Mouse (Mus musculus) liver, embryonic 13.5 days (tissue): ENCODE data around the gene Ogfod2. TPM values are rescaled to one million over a fixed set of nuclear protein-coding genes. Genes with fewer than 3 reads are reported as not detected.

Experiments used
- ATAC-seq: fragments of 200-750 bp; cut with Nextera tagmentation; 2 replicates; pipeline ENCODE4 v1.8.0; 2017; ENCODE audit warnings: low read depth, mild to moderate bottlenecking, moderate number of reproducible peaks, moderate library complexity
- DNase-seq: peaks from one replicate; pipeline ENCODE4 v3.0.0; 2022
- H3K27ac ChIP-seq: fragments of 300-500 bp; sonication (generic); 2 replicates; pipeline ENCODE4 v1.5.1; 2015; ENCODE audit warnings: moderate library complexity, mild to moderate bottlenecking, inconsistent platforms
- H3K27me3 ChIP-seq: fragments of 300-500 bp; sonication (generic); 2 replicates; pipeline ENCODE4 v1.6.1; 2015; ENCODE audit warnings: mild to moderate bottlenecking, inconsistent platforms
- H3K36me3 ChIP-seq: fragments of 300-500 bp; sonication (generic); 2 replicates; pipeline ENCODE4 v1.6.1; 2015; ENCODE audit warnings: mild to moderate bottlenecking, inconsistent platforms
- H3K4me1 ChIP-seq: fragments of 300-500 bp; sonication (generic); replicated peaks from 2 replicates; pipeline ENCODE4 v1.6.1; 2015; ENCODE audit warnings: inconsistent platforms
- H3K4me2 ChIP-seq: fragments of 300-500 bp; sonication (generic); 2 replicates; pipeline ENCODE4 v1.6.1; 2015; ENCODE audit warnings: inconsistent platforms, mild to moderate bottlenecking, moderate library complexity
- H3K4me3 ChIP-seq: fragments of 300-500 bp; sonication (generic); replicated peaks from 2 replicates; pipeline ENCODE4 v1.5.1; 2015; ENCODE audit warnings: mild to moderate bottlenecking, inconsistent platforms
- H3K9ac ChIP-seq: fragments of 300-500 bp; sonication (generic); 2 replicates; pipeline ENCODE4 v1.6.1; 2015; ENCODE audit warnings: mild to moderate bottlenecking, inconsistent platforms
- H3K9me3 ChIP-seq: fragments of 300-500 bp; sonication (generic); replicated peaks from 2 replicates; pipeline ENCODE4 v1.6.1; 2016; ENCODE audit warnings: inconsistent platforms
- WGBS: fragments of 180-500 bp; shearing (Covaris S2); methylation state at CpG from one replicate; pipeline ENCODE4 v1.1.7; 2015; ENCODE audit not compliant: insufficient replicate concordance; 5-methylcytosine and 5-hydroxymethylcytosine counted together
- polyA plus RNA-seq: library from polyadenylated mRNA; unstranded; fragments of >200 nt; fragmentation: Nextera tagmentation; extraction: Ambion mirVana; gene quantifications from 2 replicates; pipeline ENCODE4 v1.2.1, GENCODE M21; 2015

Gene Ogfod2
- polyA plus RNA-seq, 1 experiment from 2014 or later: 18.5 TPM

GRCm38 (mm10) chr5:124115990-124116845 is 4.1 kb downstream of the Ogfod2 start, which contains the start of gene Arl6ip4:
Gene Arl6ip4, plus strand, starts transcription at chr5:124116089.
- under 1% methylated on average over 64 of the region's 64 CpGs for WGBS
- ATAC-seq (no peak), DNase-seq (peak; percentile 67)
- H3K36me3 ChIP-seq: peaks cover 54% of the 10 kb centered on the region
- H3K9ac ChIP-seq: peak within 1 kb of the TSS; percentile 93
- no peaks in the 10 kb centered on the region for H3K9me3 ChIP-seq
- peak within 1 kb of the TSS; percentile 93 for H3K4me2 ChIP-seq
- H3K27ac ChIP-seq: peak within 1 kb of the TSS; percentile 84
- H3K4me1 ChIP-seq: peaks cover 67% of the 10 kb centered on the region
- H3K27me3 ChIP-seq: no peaks in the 10 kb centered on the region
- peak within 1 kb of the TSS; percentile 93 for H3K4me3 ChIP-seq

- no peak for DNase-seq
- no peak overlapping the region for H3K4me2 ChIP-seq
- peaks cover 73% of the 10 kb centered on the region for H3K36me3 ChIP-seq
- H3K9ac ChIP-seq: no peak overlapping the region
- peaks cover 48% of the 10 kb centered on the region for H3K4me1 ChIP-seq
- no peaks in the 10 kb centered on the region for H3K27me3 ChIP-seq
- WGBS: 38% methylated on average over 5 of the region's 5 CpGs
- H3K9me3 ChIP-seq: no peaks in the 10 kb centered on the region
- ATAC-seq: no peak
- no peak overlapping the region for H3K4me3 ChIP-seq
- H3K27ac ChIP-seq: no peak overlapping the region
These were observed 7.1 kb downstream of the Ogfod2 start for GRCm38 (mm10) chr5:124119204-124119603.

- Histone ChIP-seq H3K4me3 (no peak overlapping the region), H3K4me1 (peaks cover 24% of the 10 kb centered on the region), H3K27ac (no peak overlapping the region), H3K27me3 (no peaks in the 10 kb centered on the region), H3K9ac (no peak overlapping the region), H3K9me3 (no peaks in the 10 kb centered on the region), H3K36me3 (peaks cover 71% of the 10 kb centered on the region), H3K4me2 (no peak overlapping the region)
- 84% methylated on average over 18 of the region's 18 CpGs for WGBS
- ATAC-seq: no peak
- no peak for DNase-seq
These were observed 10.3 kb downstream of the Ogfod2 start for GRCm38 (mm10) chr5:124122357-124122756.

- DNase-seq (no peak), ATAC-seq (no peak)
- Histone ChIP-seq H3K27me3 (no peaks in the 10 kb centered on the region), H3K4me1 (no peaks in the 10 kb centered on the region), H3K9me3 (no peaks in the 10 kb centered on the region), H3K4me2 (no peak overlapping the region), H3K27ac (no peak overlapping the region), H3K9ac (no peak overlapping the region), H3K4me3 (no peak overlapping the region), H3K36me3 (peaks cover 65% of the 10 kb centered on the region)
- 76% methylated on average over 11 of the region's 11 CpGs for WGBS
These were observed 13.0 kb downstream of the Ogfod2 start for GRCm38 (mm10) chr5:124125093-124125492.

GRCm38 (mm10) chr5:124134261-124134660 is 22.2 kb downstream of the Ogfod2 start:
- ATAC-seq: no peak
- peaks cover 10% of the 10 kb centered on the region; the same call in 1 of the 2 replicates for H3K4me1 ChIP-seq
- no peak overlapping the region for H3K27ac ChIP-seq
- no peaks in the 10 kb centered on the region for H3K9me3 ChIP-seq
- no peak overlapping the region for H3K4me2 ChIP-seq
- no peak for DNase-seq
- H3K36me3 ChIP-seq: peaks cover 53% of the 10 kb centered on the region
- 71% methylated on average over 5 of the region's 5 CpGs for WGBS
- H3K27me3 ChIP-seq: no peaks in the 10 kb centered on the region
- H3K9ac ChIP-seq: no peak overlapping the region
- H3K4me3 ChIP-seq: no peak overlapping the region

GRCm38 (mm10) chr5:124138066-124138465 is 26.0 kb downstream of the Ogfod2 start:
- Histone ChIP-seq H3K9me3 (no peaks in the 10 kb centered on the region), H3K4me2 (no peak overlapping the region), H3K27me3 (no peaks in the 10 kb centered on the region), H3K9ac (no peak overlapping the region), H3K27ac (no peak overlapping the region), H3K4me3 (no peak overlapping the region), H3K4me1 (peaks cover 10% of the 10 kb centered on the region; the same call in 1 of the 2 replicates), H3K36me3 (peaks cover 41% of the 10 kb centered on the region)
- no peak for DNase-seq
- no peak for ATAC-seq
- 63% methylated on average over 7 of the region's 7 CpGs for WGBS

GRCm38 (mm10) chr5:124149028-124149427 is 36.9 kb downstream of the Ogfod2 start:
- Histone ChIP-seq H3K27ac (no peak overlapping the region), H3K9me3 (no peaks in the 10 kb centered on the region), H3K4me2 (no peak overlapping the region), H3K27me3 (no peaks in the 10 kb centered on the region), H3K4me1 (no peaks in the 10 kb centered on the region), H3K36me3 (peaks cover 8% of the 10 kb centered on the region; the same call in 1 of the 2 replicates), H3K9ac (no peak overlapping the region), H3K4me3 (no peak overlapping the region)
- 48% methylated on average over 5 of the region's 5 CpGs for whole genome bisulfite sequencing
- no peak; the same call in 1 of the 2 replicates for ATAC-seq
- no peak for DNase-seq

GRCm38 (mm10) chr5:124150895-124151294 is 38.8 kb downstream of the Ogfod2 start:
- Histone ChIP-seq H3K9me3 (no peaks in the 10 kb centered on the region), H3K27me3 (no peaks in the 10 kb centered on the region), H3K4me3 (no peak overlapping the region), H3K27ac (no peak overlapping the region), H3K4me2 (no peak overlapping the region), H3K36me3 (peaks cover 8% of the 10 kb centered on the region; the same call in 1 of the 2 replicates), H3K9ac (no peak overlapping the region), H3K4me1 (no peaks in the 10 kb centered on the region)
- 82% methylated on average over 7 of the region's 7 CpGs for WGBS
- DNase-seq (no peak), ATAC-seq (no peak)

GRCm38 (mm10) chr5:124152734-124153133 is 40.6 kb downstream of the Ogfod2 start:
- Histone ChIP-seq H3K4me1 (no peaks in the 10 kb centered on the region), H3K27ac (no peak overlapping the region), H3K36me3 (peaks cover 8% of the 10 kb centered on the region; the same call in 1 of the 2 replicates), H3K9me3 (no peaks in the 10 kb centered on the region), H3K27me3 (no peaks in the 10 kb centered on the region), H3K9ac (no peak overlapping the region), H3K4me2 (no peak overlapping the region), H3K4me3 (no peak overlapping the region)
- WGBS: 78% methylated on average over 4 of the region's 4 CpGs
- no peak for DNase-seq
- no peak for ATAC-seq

- DNase-seq (no peak), ATAC-seq (no peak)
- H3K9me3 ChIP-seq: no peaks in the 10 kb centered on the region
- H3K4me2 ChIP-seq: no peak overlapping the region
- peaks cover 12% of the 10 kb centered on the region for H3K4me1 ChIP-seq
- 80% methylated on average over 5 of the region's 5 CpGs for WGBS
- no peak overlapping the region for H3K4me3 ChIP-seq
- H3K9ac ChIP-seq: no peak overlapping the region
- no peaks in the 10 kb centered on the region for H3K27me3 ChIP-seq
- peaks cover 2% of the 10 kb centered on the region; the same call in 1 of the 2 replicates for H3K36me3 ChIP-seq
- H3K27ac ChIP-seq: no peak overlapping the region
These were observed 43.8 kb downstream of the Ogfod2 start for GRCm38 (mm10) chr5:124155943-124156342.

GRCm38 (mm10) chr5:124158305-124158704 is 46.2 kb downstream of the Ogfod2 start:
- no peak for DNase-seq
- no peak overlapping the region for H3K4me2 ChIP-seq
- no peaks in the 10 kb centered on the region for H3K27me3 ChIP-seq
- no peaks in the 10 kb centered on the region for H3K36me3 ChIP-seq
- no peaks in the 10 kb centered on the region for H3K9me3 ChIP-seq
- no peak overlapping the region for H3K27ac ChIP-seq
- no peak overlapping the region for H3K9ac ChIP-seq
- 63% methylated on average over 4 of the region's 4 CpGs for WGBS
- no peak overlapping the region for H3K4me3 ChIP-seq
- no peak for ATAC-seq
- H3K4me1 ChIP-seq: peaks cover 29% of the 10 kb centered on the region

- ATAC-seq (no peak), DNase-seq (no peak)
- Histone ChIP-seq H3K4me3 (no peak overlapping the region), H3K27me3 (no peaks in the 10 kb centered on the region), H3K27ac (no peak overlapping the region), H3K9ac (no peak overlapping the region), H3K36me3 (no peaks in the 10 kb centered on the region), H3K9me3 (no peaks in the 10 kb centered on the region), H3K4me2 (no peak overlapping the region), H3K4me1 (peaks cover 41% of the 10 kb centered on the region)
- 66% methylated on average over 7 of the region's 7 CpGs for WGBS
These were observed 47.4 kb downstream of the Ogfod2 start for GRCm38 (mm10) chr5:124159453-124159852.
